Mouse (Mus musculus) embryo, embryonic 11.5 days (tissue): ENCODE results near the gene Opa3.

Experiments
- DNase-seq: peaks from one replicate; pipeline ENCODE4 v3.0.0-alpha.2; 2012; ENCODE audit warnings: low read depth, low spot score

Opa3 gene

DNA sequence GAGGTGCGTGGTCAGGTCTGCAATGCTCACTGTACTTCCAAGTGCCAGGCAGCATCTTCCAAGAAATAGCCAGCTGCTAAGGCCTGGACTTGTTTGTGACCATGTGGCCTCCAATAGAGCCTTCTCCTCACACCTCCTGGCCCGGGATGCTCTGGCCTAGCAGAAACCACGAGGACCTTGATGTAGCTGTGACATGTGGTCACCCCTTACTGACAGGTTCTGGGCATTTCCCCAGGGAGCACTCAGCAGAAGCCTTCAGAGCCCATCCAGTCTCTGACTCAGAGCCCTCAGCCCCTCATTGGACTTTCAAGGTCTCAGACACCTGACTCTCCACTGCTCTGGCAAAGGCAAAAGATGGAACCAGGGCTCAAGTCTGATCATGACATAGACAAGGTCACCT lies 16.9 kb downstream of the Opa3 start:
- no peak for DNase-seq

GRCm38 (mm10) chr7:19246855-19247254 lies 18.7 kb downstream of the Opa3 start:
- no peak for DNase-seq

- no peak for DNase-seq
Observed at GRCm38 (mm10) chr7:19247511-19247910, 19.4 kb downstream of the Opa3 start.

DNA sequence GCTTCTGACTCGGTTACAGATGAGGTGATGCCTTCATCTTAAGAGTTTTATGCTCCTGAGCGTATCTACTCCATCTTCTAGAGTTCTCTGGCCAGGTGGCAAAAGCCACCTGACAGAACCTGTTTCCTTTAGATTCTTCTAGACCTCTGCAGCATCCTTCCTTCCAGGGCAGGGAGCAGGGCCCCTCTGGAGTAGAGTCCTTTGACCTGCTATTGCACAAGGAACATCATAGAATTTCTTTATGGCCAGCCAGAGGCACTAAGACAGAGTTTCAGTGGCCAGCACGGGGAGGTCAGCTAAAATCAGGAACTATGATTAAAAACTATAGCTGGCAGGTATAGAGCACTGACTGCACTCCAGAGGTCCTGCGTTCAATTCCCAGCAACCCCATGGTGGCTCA lies 23.9 kb downstream of the Opa3 start:
- no peak for DNase-seq

DNA sequence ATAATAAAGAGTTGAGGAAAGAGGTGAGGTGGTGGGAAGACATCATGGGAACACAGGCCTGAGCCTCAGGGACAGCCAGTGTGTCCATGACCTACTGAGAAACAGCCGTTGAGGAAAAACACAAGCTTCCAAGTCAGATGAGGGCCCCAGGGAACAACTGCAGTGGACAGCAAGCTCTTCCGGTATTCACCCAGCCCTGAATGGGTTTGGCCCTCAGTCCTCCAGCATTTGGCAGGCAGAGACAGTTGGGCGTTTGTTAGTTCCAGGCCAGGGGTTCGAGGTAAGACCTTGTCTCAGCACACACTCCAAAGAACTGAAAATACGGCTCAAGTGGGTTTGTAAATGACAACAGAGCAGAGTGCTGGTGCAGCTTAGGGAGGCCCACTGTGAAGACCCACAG lies 25.3 kb downstream of the Opa3 start:
- no peak for DNase-seq

- DNase-seq = no peak
Observed at GRCm38 (mm10) chr7:19255395-19255794, 27.3 kb downstream of the Opa3 start.

GRCm38 (mm10) chr7:19256567-19256966 lies 28.4 kb downstream of the Opa3 start:
- no peak for DNase-seq

DNA sequence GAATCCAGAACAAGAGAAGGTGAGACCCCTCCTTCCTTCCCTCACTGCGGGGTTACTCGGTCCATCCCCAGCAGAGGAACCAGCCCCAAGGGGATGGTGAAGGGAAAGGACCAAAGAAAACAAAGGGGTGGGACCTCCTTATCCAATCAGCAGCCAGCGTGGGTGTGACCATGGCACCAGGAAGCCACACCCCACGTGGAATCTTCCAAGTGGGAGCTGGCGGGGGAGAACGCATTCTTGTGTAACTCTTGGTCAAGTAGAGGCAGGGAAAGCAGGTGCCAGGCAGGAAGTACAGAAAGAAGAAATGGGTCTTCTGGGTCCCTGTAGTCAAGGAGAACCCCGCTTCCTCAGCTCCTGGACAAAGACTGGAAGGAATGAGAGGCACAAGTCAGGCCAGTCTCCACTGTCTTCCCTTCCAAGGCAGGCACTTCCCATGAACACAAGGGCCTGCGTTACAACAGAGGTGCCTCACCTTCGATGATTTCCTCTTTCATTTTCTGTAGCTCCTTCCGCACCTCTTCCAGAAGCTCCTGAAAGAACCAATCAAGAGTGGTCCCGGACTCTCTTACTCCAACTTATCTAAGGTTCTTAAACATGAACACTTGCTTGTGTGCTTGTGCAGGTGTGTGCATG lies 29.4 kb downstream of the Opa3 start:
- DNase-seq = no peak

DNA sequence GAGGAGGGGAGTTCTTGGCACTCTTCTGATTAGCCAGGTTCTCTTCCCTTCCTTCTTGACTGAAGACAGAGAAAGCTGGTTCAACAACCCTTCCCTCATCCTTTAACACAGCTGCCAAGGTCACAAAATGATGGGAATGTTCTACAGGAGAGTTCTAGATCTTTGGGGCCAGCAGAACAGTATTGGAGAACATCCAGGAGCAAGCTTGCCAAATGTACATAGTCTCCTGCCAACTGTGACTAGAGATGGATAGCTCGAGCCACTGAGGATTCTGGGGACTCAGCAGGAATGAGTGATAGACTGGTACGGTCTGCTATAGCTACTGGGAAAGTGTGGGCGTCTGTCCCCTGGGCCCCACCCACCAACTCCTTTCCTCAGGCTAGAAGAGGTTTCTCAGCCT lies 30.2 kb downstream of the Opa3 start:
- DNase-seq = no peak

- DNase-seq = no peak
Observed at GRCm38 (mm10) chr7:19265147-19265546, 37.0 kb downstream of the Opa3 start.

- DNase-seq = no peak
Observed at GRCm38 (mm10) chr7:19265928-19266822, 38.0 kb downstream of the Opa3 start.

- no peak for DNase-seq
Observed at GRCm38 (mm10) chr7:19267051-19267450, 38.9 kb downstream of the Opa3 start.

- DNase-seq = no peak
Observed at GRCm38 (mm10) chr7:19268993-19269681, 41.0 kb downstream of the Opa3 start.

DNA sequence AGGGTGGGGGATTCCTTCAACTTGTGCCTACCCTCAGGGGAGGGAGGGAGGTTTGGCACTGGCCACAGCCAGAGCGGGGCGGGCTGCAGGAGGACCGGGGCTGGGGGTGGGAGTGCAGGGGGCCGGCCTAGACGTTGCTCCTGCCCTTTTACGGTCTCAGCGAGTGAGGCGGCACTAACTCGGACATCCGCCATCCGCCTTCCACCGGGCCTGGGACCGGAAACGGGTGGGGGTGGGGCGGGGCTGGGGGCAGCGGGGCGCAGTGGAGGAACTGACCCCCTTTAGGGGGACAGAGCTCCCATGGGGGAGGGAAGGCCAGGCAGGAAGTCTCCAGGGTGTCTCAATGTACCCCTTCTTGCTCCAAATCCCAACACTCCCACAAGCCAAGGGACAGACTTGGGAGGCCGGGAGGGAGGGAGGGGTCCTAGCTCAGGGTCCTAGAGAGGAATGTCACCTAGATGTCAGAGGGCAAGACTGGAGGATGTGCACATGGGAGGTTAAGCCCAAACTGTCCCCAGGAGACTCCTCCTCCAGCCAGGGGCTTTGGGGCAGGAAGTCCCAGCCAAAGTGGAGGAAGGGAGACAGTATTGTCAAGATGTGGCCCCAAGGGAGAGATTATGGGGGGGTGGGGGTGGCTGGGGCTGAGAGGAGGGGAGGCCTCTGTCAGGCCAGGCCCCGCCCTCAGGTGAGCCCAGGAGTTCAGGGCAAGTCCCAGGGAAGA lies 41.7 kb downstream of the Opa3 start:
- no peak for DNase-seq

DNA sequence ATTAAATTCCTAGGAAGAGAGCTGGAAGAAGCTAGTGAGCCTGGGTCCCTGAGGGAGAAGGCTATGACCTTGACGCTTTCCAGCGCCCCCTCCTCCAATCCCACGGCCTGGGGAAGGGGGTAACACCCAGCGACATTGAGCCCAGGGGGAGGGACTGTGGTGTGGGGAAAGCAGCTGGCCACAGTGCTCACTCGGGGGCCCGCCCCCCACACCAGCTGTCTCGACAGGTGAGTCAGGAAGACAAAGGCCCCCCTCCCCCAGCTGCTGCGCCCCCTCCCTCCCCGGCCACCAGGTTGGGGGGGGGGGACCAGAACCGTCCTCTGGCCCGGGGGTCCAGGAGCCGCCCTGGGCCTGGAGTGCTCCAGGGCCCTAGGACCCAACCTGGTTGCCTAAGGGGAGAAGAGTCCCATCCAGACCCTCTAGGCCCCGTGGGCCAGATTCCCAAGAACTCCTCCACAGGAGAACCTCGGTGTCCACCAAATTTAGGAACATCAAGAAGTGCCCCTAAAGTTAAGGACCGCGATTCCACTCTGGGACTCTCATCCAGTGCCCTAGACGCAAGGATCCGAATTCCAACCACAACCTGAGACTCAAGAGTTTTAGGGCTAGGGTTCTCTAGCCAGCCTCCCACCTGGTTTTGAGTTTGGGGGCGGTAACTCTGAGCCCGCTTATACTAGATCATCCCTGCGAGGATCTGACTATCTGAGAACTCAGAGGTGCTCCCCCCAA lies 42.5 kb downstream of the Opa3 start:
- no peak for DNase-seq

DNA sequence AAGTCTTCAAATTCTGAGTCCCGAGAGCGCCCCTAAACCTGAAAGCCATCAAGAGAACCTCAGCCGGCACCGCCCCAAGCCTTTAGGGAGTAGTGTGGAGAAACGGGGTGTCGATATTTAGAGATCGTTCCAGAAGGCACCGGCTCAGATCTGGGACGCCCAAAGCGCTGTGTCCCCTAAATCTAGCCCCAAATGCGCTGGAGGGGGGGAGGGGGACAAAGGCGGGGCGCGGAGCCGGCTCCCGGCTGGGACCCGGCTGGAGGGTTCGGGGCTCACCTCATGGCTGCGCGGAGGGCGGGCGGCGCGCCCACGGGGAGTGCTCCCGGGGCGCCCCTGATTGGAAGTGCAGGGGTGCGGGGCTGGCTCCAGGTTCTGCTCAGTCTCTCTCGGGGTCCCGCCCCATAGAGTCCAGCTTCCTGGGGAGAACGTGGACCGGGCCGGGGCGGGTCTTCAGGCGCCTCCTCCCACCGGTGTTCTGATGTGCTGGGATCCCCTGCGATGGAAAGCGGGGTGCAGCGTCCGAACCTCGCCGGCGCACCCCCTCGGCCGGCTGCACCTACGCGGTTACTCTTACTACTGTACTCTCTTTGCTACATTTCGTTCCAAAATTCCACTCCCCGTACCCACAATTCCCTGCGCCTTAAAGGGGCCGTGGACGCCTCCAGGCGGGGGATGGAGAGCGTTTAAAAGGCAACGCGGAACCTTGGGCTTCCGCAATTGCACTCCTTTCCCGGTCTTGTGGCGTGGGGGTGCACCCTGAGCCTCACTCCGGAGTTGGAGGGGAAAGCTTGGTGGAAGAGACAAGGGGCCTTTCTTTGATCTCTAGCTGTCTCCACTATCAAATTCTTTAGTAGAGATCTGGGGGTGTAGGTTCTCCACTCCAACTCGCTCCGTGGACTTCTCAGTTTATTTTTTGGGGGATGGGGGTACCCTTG lies 43.4 kb downstream of the Opa3 start, which contains the start of gene Vasp:
Gene Vasp, minus strand, starts transcription at position 580 of the 935 bp plus-strand sequence.
- DNase-seq = peak; percentile 73

DNA sequence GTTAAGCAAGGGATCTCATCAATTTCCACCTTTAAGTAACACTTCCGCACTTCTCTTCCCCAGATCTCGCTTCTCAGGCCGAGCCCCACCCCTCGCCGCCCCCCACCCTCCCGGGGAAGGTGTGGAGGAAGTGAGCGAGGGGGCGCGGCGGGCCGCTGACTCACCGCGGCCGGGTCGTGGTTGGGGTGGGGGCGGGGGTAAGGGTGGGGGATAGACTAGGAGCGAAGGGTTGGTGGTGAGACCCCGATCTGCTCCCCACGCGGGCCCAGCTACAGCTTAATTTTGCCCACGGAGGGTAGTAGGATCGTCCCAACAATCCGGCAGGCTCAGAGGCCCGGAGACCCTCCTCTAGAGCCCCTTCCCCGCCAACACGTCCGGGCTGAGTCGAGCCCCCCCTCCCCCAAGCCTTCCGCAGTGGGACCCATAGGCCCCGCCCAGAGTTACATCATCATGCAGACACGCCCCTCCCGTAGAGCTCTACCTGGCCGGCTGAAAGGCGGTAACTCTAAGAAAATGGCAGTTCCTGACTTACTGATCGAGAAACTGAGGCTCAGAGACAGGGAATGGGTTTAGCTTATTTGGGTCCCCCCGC lies 44.1 kb downstream of the Opa3 start:
- no peak for DNase-seq

DNA sequence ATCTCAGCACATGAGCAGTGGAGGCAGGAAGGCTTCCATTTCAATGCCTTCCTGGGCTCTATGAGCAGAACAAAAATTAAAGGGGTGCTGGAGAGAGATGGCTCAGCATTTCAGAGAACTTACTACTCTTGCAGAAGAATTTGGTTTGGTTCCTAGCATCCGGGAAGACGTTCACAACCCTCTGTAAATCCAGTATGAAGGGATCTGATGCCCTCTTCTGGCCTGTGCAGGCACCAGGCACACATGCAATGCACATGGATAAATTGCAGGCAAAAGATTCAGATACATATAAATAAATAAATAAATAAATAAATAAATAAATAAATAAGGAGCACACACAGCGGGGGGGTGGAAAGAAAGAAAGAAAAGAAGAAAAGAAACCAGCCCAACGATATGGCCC lies 48.1 kb downstream of the Opa3 start:
- no peak for DNase-seq

DNA sequence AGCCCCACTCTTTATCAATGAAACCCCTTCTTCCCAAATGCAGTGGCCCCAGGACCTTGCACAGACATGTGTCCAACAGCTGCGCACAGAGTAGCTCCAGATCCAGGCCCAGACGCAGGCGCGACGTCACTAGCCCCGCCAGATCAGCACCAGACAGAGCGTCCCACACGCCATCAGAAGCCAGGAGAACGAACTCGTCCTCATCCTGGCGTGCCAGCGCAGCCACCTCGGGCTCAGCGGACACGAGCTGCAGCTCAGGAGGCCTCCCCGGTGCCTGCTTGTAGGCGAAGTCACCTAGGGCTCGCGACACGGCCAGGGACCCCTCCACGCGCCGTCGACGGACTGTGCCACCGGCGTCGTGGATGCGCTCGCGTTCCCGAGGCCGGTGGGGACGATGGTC lies 50.9 kb downstream of the Opa3 start:
- no peak for DNase-seq
